Mouse (Mus musculus) embryonic facial prominence, embryonic 15.5 days (tissue): ENCODE data around the gene Ankdd1b. TPM values are rescaled to one million over a fixed set of nuclear protein-coding genes. Genes with fewer than 3 reads are reported as not detected.

Source experiments
- ATAC-seq: fragments of 200-750 bp; cut with Nextera tagmentation; 2 replicates; pipeline ENCODE4 v1.8.0; 2017; ENCODE audit warnings: low read depth, moderate TSS enrichment; ENCODE audit not compliant: insufficient number of reproducible peaks, low FRiP score, low TSS enrichment
- H3K27ac ChIP-seq: fragments of 300-500 bp; sonication (generic); replicated peaks from 2 replicates; pipeline ENCODE4 v1.5.1; 2015; ENCODE audit warnings: mild to moderate bottlenecking, inconsistent platforms
- H3K27me3 ChIP-seq: fragments of 300-500 bp; sonication (generic); 2 replicates; pipeline ENCODE4 v1.6.1; 2015; ENCODE audit warnings: inconsistent platforms
- H3K36me3 ChIP-seq: fragments of 300-500 bp; sonication (generic); 2 replicates; pipeline ENCODE4 v1.6.1; 2015; ENCODE audit warnings: mild to moderate bottlenecking, inconsistent platforms
- H3K4me1 ChIP-seq: fragments of 300-500 bp; sonication (generic); 2 replicates; pipeline ENCODE4 v1.6.1; 2015; ENCODE audit warnings: inconsistent platforms
- H3K4me2 ChIP-seq: fragments of 300-500 bp; sonication (generic); replicated peaks from 2 replicates; pipeline ENCODE4 v1.6.1; 2015; ENCODE audit warnings: mild to moderate bottlenecking, inconsistent platforms
- H3K4me3 ChIP-seq: fragments of 300-500 bp; sonication (generic); replicated peaks from 2 replicates; pipeline ENCODE4 v1.5.1; 2015; ENCODE audit warnings: mild to moderate bottlenecking, inconsistent platforms
- H3K9ac ChIP-seq: fragments of 300-500 bp; sonication (generic); 2 replicates; pipeline ENCODE4 v1.6.1; 2015; ENCODE audit warnings: inconsistent platforms
- H3K9me3 ChIP-seq: fragments of 300-500 bp; sonication (generic); replicated peaks from 2 replicates; pipeline ENCODE4 v1.6.1; 2016; ENCODE audit warnings: inconsistent platforms
- WGBS: fragments of 180-500 bp; shearing (Covaris S2); methylation state at CpG from one replicate; pipeline ENCODE4 v1.1.7; 2015; 5-methylcytosine and 5-hydroxymethylcytosine counted together
- polyA plus RNA-seq: library from polyadenylated mRNA; unstranded; fragments of >200 nt; fragmentation: Nextera tagmentation; extraction: Ambion mirVana; gene quantifications from 2 replicates; pipeline ENCODE4 v1.2.1, GENCODE M21; 2015

The Ankdd1b gene
- polyA plus RNA-seq, 1 experiment from 2014 or later = 0.12 TPM

DNA sequence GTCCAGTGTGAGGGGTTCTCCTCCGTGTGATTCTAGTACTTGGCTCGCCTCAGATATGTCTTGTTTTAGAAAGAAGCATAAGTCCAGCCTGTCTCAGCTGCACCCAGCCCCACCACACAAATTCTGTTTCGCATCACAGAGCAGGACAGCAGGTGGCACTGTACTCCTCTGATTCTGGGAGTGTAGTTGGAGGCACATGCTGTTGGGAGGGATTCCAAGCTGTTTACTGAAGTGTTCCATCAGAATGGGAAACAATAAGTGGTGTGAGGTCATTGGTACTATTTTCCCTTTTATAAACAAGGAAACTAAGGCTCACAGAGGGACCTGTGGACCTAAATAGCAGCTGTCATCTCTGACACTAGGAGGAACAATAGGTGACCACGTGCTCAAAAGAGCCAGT lies 64.0 kb downstream of the Ankdd1b start:
- H3K27ac ChIP-seq = no peak overlapping the region
- H3K27me3 ChIP-seq = no peaks in the 10 kb centered on the region
- no peak for ATAC-seq
- no peaks in the 10 kb centered on the region for H3K4me1 ChIP-seq
- H3K4me3 ChIP-seq = no peak overlapping the region
- H3K4me2 ChIP-seq = no peak overlapping the region
- H3K9me3 ChIP-seq = no peaks in the 10 kb centered on the region
- H3K36me3 ChIP-seq = peaks cover 57% of the 10 kb centered on the region
- H3K9ac ChIP-seq = no peak overlapping the region
- 66% methylated on average over 4 of the region's 4 CpGs for WGBS

DNA sequence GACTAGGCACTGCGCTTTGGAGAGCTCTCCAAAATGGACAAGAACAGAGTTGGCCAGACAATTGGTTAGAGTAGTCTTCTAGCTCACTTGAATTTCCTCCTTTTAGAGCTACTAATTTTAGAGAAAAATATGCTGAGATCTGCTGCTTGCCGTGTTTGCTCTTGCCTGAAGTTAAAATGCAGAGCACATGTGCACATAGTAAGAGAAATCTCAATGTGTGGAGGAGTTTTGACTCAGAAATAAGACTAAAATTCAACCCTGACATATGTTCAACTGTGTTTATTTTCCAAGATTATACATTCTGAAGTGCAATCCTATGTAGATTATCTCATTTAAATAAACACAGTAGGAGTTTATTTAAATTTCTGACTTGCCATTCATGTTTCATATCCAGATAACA lies 65.5 kb downstream of the Ankdd1b start:
- Histone ChIP-seq H3K4me3 (no peak overlapping the region), H3K27ac (no peak overlapping the region), H3K9me3 (no peaks in the 10 kb centered on the region), H3K36me3 (peaks cover 57% of the 10 kb centered on the region), H3K4me1 (no peaks in the 10 kb centered on the region), H3K27me3 (no peaks in the 10 kb centered on the region), H3K4me2 (no peak overlapping the region), H3K9ac (no peak overlapping the region)
- ATAC-seq = no peak
- 80% methylated on average over 2 of the region's 2 CpGs for WGBS

DNA sequence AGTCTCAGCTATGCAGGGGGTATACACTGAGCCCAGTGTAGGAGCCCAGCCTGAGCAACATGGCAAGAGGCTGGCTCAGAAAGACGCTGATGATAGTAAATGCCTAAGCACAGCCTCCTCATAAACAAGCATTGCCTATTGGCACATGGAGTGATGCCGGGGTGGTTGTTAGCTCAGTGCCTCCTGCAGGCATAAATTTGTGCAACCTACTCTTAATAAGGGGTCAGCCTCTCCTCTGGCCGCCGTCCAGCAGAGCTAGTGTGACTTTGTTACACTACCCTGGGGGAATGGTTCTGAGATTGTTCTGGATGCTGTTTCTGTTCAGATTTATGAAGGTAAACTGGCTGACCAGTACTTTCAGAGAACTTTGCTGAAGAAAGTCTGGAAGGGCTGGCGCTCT lies 69.7 kb downstream of the Ankdd1b start:
- H3K4me3 ChIP-seq = no peak overlapping the region
- H3K27me3 ChIP-seq = no peaks in the 10 kb centered on the region
- no peak for ATAC-seq
- no peak overlapping the region for H3K4me2 ChIP-seq
- H3K4me1 ChIP-seq = no peaks in the 10 kb centered on the region
- H3K36me3 ChIP-seq = peaks cover 87% of the 10 kb centered on the region
- WGBS = 94% methylated on average over 5 of the region's 5 CpGs
- no peak overlapping the region for H3K9ac ChIP-seq
- H3K9me3 ChIP-seq = no peaks in the 10 kb centered on the region
- no peak overlapping the region for H3K27ac ChIP-seq

DNA sequence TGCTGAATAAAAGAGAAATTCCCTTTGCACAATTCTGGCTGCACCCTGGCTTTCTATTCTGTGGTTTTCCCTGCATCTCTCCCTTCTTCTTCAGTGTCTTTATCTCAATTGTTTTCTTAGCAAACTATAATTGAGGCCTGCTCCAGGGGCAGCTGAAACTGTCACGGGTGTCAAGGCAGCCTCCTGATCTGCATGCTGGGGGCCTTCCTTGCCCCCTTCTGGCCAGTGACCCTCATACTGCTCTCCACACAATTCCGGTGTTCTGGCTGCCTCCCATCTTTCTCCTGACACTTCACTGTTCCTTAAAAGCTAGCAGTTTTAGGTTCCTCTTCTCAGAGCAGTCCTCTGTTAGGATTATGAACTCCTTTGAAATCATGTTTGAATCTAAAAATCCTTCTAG lies 81.7 kb downstream of the Ankdd1b start:
- Histone ChIP-seq H3K9ac (peak overlapping the region; percentile 69), H3K4me1 (peaks cover 17% of the 10 kb centered on the region), H3K27ac (no peak overlapping the region), H3K9me3 (no peaks in the 10 kb centered on the region), H3K27me3 (no peaks in the 10 kb centered on the region), H3K36me3 (peaks cover 37% of the 10 kb centered on the region), H3K4me3 (peak overlapping the region; percentile 86), H3K4me2 (peak overlapping the region; percentile 58)
- WGBS = 16% methylated on average over 2 of the region's 2 CpGs
- ATAC-seq = no peak

DNA sequence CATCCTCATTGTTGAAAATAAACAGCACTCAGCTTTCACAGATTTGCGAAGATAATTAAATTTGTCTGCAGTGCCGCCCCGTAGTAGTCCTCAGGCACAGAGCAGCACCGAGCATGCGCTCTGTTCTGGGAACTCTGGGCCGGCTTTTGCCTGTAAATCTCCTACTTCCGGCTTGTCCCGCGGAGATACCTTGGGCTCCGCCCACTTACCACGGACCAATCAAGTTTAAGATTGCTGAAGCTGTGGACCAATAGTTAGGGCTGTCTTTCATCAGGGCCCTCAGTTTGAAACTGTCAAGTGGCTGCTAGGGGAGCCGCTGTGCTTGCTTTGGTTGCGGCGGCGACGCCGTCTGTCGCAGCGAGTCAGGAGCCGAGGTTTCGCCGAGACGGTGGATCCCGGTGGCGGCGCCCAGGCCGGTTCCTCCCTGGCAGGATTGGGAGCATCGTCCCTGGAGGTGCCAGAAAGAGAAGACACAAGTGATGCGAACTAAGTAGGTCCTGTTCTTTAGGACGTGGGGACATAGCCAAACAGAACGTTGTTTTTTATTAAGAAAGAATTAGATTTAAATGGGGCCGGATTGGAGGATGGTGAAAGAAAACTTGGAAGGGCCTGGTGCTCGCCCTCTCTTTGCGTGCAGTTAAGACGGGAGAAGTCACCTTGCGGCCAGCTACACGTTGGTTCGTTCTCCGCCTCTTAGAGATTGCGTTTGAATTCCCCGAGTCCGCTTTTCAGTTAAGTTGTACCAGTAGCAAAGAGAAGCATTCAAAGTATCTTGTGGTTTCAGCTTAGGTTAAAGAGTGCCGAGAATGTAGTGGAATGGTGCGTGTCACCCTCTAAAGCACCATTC lies 82.7 kb downstream of the Ankdd1b start, which contains the start of gene Poc5:
Poc5 (plus strand) TSS at position 253 of the 847 bp plus-strand sequence.
- WGBS = under 1% methylated on average over 44 of the region's 44 CpGs
- Histone ChIP-seq H3K36me3 (peaks cover 28% of the 10 kb centered on the region), H3K4me3 (peak within 1 kb of the TSS; percentile 86), H3K9ac (peak within 1 kb of the TSS; percentile 69), H3K27me3 (no peaks in the 10 kb centered on the region), H3K9me3 (no peaks in the 10 kb centered on the region), H3K4me2 (peak within 1 kb of the TSS; percentile 72), H3K27ac (peak within 1 kb of the TSS; percentile 82), H3K4me1 (peaks cover 17% of the 10 kb centered on the region)
- peak; percentile 100 for ATAC-seq

DNA sequence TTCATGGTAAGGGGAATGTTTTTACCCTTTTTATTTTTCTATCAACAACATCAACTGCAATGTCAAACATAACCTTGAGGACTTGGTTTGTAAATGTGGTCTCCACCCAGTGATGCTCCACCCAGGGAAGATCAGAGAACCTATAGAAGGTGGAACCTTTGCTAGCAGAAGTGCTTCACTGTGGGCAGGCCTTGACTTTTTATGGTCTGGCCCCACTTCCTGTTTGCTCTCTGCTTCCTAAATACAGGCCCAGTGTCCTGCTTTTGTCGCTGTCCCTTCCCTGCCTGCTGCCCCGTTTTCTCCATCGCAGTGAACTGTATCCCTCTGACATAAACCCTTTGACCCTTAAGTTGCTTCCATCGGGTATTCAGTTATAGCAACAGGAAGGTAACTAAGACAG lies 93.1 kb downstream of the Ankdd1b start:
- Histone ChIP-seq H3K4me2 (no peak overlapping the region), H3K27ac (no peak overlapping the region), H3K36me3 (no peaks in the 10 kb centered on the region), H3K4me3 (no peak overlapping the region), H3K27me3 (no peaks in the 10 kb centered on the region), H3K9me3 (no peaks in the 10 kb centered on the region), H3K4me1 (no peaks in the 10 kb centered on the region), H3K9ac (no peak overlapping the region)
- ATAC-seq = no peak
- 66% methylated on average over 4 of the region's 4 CpGs for WGBS

DNA sequence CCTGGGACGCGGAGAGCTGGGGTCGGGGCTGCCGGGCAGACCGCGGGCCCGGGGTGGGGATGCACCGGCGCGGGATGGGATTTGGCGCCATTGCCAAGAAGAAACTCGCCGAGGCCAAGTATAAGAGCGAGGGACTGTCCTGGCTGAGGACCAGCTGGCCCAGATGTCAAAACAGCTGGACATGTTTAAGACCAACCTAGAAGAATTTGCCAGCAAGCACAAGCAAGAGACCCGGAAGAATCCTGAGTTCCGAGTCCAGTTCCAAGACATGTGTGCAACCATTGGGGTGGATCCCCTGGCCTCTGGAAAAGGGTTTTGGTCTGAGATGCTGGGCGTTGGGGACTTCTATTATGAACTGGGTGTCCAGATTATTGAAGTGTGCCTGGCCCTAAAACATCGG lies 94.1 kb downstream of the Ankdd1b start:
- Histone ChIP-seq H3K4me3 (no peak overlapping the region), H3K27ac (no peak overlapping the region), H3K9ac (no peak overlapping the region), H3K36me3 (no peaks in the 10 kb centered on the region), H3K4me1 (no peaks in the 10 kb centered on the region), H3K27me3 (no peaks in the 10 kb centered on the region), H3K9me3 (no peaks in the 10 kb centered on the region), H3K4me2 (0 out of 2 replicates have a peak overlapping the region, but pooled peaks have one; percentile 15)
- 63% methylated on average over 18 of the region's 18 CpGs for WGBS
- no peak; the same call in 1 of the 2 replicates for ATAC-seq

DNA sequence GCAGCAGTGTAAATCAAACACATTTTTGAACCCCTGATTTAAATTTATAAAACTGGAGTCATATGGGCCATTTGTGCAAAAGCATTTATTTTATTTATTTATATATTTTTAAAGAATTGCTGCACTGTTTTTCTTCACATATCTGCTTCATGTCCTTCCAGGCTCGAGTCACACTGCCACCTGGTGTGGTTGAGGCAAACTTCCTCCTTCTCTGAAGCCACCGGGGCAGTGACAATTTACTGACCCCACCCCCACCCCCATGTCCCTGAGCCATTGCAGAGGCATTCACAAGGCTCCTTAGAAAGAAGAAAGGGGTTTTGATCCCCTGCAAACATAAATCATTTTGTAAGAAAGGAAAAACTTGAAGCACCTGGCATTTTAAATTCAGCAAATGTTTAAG lies 95.5 kb downstream of the Ankdd1b start:
- 6% methylated on average over 2 of the region's 2 CpGs for WGBS
- Histone ChIP-seq H3K27ac (no peak overlapping the region), H3K4me2 (no peak overlapping the region), H3K27me3 (no peaks in the 10 kb centered on the region), H3K36me3 (no peaks in the 10 kb centered on the region), H3K4me1 (no peaks in the 10 kb centered on the region), H3K4me3 (no peak overlapping the region), H3K9me3 (no peaks in the 10 kb centered on the region), H3K9ac (no peak overlapping the region)
- no peak for ATAC-seq

Other genes starting within 250 kb of the Ankdd1b start
- 14.3 and 20.6 TPM in 2 replicates for gene Poc5, start 82.9 kb downstream of the Ankdd1b start, polyA plus RNA-seq
- not detected in 2 replicates for gene Gm17622, start 19.5 kb upstream of the Ankdd1b start, polyA plus RNA-seq
- 11.3 and 13.3 TPM in 2 replicates for gene Polk, start 71.4 kb upstream of the Ankdd1b start, polyA plus RNA-seq
- gene Col4a3bp, start 71.4 kb upstream of the Ankdd1b start, polyA plus RNA-seq = 10.4 and 12.2 TPM in 2 replicates
- gene Hmgcr, start 199.7 kb upstream of the Ankdd1b start, polyA plus RNA-seq = 52.9 and 55.6 TPM in 2 replicates